Mouse (Mus musculus) CH12.LX (cell line): Measurements from ENCODE around the gene Olfr157.

ENCODE experiments used
- CTCF ChIP-seq, 2 experiments: IDR thresholded peaks in 1 of 2; conservative IDR thresholded peaks in 1 of 2; 2 replicates each; pipeline ENCODE4 v1.5.1; 2011 to 2012; ENCODE audit warnings: low read depth in 2 of 2, low read length in 2 of 2, improper control_type of control experiment in 1 of 2, inconsistent platforms in 1 of 2, mild to moderate bottlenecking in 1 of 2, moderate library complexity in 1 of 2
- JUN ChIP-seq: IDR thresholded peaks from 2 replicates; pipeline ENCODE4 v1.6.1; 2011; ENCODE audit warnings: low read depth, mild to moderate bottlenecking, low read length, improper control_type of control experiment, moderate library complexity; ENCODE audit not compliant: insufficient read depth
- MAZ ChIP-seq: IDR thresholded peaks from 2 replicates; pipeline ENCODE4 v1.6.1; 2012; ENCODE audit warnings: low read depth, mild to moderate bottlenecking, inconsistent platforms, low read length, improper control_type of control experiment, moderate library complexity
- SIN3A ChIP-seq: IDR thresholded peaks from 2 replicates; pipeline ENCODE4 v1.6.1; 2012; ENCODE audit warnings: low read length, improper control_type of control experiment, inconsistent platforms

DNA sequence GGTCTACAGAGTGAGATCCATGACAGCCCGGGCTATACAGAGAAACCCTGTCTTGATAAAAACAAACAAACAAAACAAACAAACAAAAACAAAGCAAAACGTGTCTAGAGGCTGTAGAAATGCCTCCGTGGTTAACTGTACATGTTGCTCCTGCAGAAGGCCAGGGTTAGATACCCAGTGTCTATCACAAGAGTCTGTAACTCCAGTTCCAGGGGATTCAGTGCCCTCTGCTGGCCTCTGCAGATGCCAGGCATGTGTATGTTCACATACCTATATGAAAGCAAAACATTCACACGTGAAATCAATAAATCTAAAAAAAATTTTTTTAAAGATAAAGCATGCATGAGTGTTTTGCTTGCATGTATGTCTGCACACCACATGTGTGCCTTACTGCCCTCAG is 23.3 kb upstream of the Olfr157 start:
- peak in 1 of 2 experiments; percentile 58; a peak in 2 of 4 replicates for TF ChIP-seq CTCF (conservative IDR thresholded peaks at IDR 0.05 in 1 of 2, IDR thresholded peaks at IDR 0.05 in 1 of 2; ENCODE audit: low read depth in 2 of 2, low read length in 2 of 2)
- TF ChIP-seq SIN3A: no peak
- no peak for TF ChIP-seq MAZ
- TF ChIP-seq JUN: no peak
